Mouse (Mus musculus): Measurements from ENCODE around the gene Bzw2.
A peak's percentile ranks its signal among the peaks of the same experiment; 100 is the strongest.
"Not testable (repeated sequence)": the region's sequence is repeated elsewhere in the genome, so short reads cannot be mapped to it uniquely, and the experiment has no call there.

The Bzw2 gene

GRCm38 (mm10) chr12:36157638-36158308 is at the start of gene Bzw2:
Bzw2 (minus strand) TSS chr12:36158080.
- peak; percentile 84 for DNase-seq

GRCm38 (mm10) chr12:36207072-36207799 is 49.4 kb upstream of the Bzw2 start:
- peak; percentile 77 for DNase-seq

GRCm38 (mm10) chr12:36205579-36206119 is 47.8 kb upstream of the Bzw2 start:
- not testable (repeated sequence) for DNase-seq

GRCm38 (mm10) chr12:36194976-36195375 is 37.1 kb upstream of the Bzw2 start:
- DNase-seq, result no peak

GRCm38 (mm10) chr12:36190343-36190742 is 32.5 kb upstream of the Bzw2 start:
- DNase-seq, result no peak

GRCm38 (mm10) chr12:36189610-36190009 is 31.7 kb upstream of the Bzw2 start:
- peak; percentile 35 for DNase-seq

GRCm38 (mm10) chr12:36187081-36187480 is 29.2 kb upstream of the Bzw2 start:
- no peak for DNase-seq

- peak; percentile 24 for DNase-seq
Observed at GRCm38 (mm10) chr12:36182570-36182969, 24.7 kb upstream of the Bzw2 start.

- no peak for DNase-seq
Observed at GRCm38 (mm10) chr12:36177227-36177626, 19.3 kb upstream of the Bzw2 start.

- DNase-seq, result no peak
Observed at GRCm38 (mm10) chr12:36165299-36165698, 7.4 kb upstream of the Bzw2 start.

- no peak for DNase-seq
Observed at GRCm38 (mm10) chr12:36164126-36164791, 6.4 kb upstream of the Bzw2 start.

GRCm38 (mm10) chr12:36157304-36157637 is 609 bp downstream of the Bzw2 start:
- DNase-seq, result no peak

GRCm38 (mm10) chr12:36156637-36157303 is 1.1 kb downstream of the Bzw2 start, which contains the start of gene Ankmy2:
Ankmy2 (plus strand) TSS chr12:36157114.
- peak; percentile 95 for DNase-seq

GRCm38 (mm10) chr12:36156101-36156636 is 1.7 kb downstream of the Bzw2 start:
- no peak for DNase-seq

- no peak for DNase-seq
Observed at GRCm38 (mm10) chr12:36155141-36155641, 2.7 kb downstream of the Bzw2 start.

GRCm38 (mm10) chr12:36150737-36151136 is 7.1 kb downstream of the Bzw2 start:
- DNase-seq, result no peak

GRCm38 (mm10) chr12:36150265-36150664 is 7.6 kb downstream of the Bzw2 start:
- no peak for DNase-seq

- DNase-seq, result no peak
Observed at GRCm38 (mm10) chr12:36146230-36147011, 11.5 kb downstream of the Bzw2 start.

GRCm38 (mm10) chr12:36140401-36140800 is 17.5 kb downstream of the Bzw2 start:
- no peak for DNase-seq

- DNase-seq, result no peak
Observed at GRCm38 (mm10) chr12:36137192-36137591, 20.7 kb downstream of the Bzw2 start.

- no peak for DNase-seq
Observed at GRCm38 (mm10) chr12:36136285-36136684, 21.6 kb downstream of the Bzw2 start.

GRCm38 (mm10) chr12:36135409-36135808 is 22.5 kb downstream of the Bzw2 start:
- DNase-seq, result no peak
